Mouse (Mus musculus) adrenal gland, adult 18-20 months (tissue): Measurements from ENCODE around the gene Cabcoco1. TPM values are rescaled to one million over a fixed set of nuclear protein-coding genes. Genes with fewer than 3 reads are reported as not detected.

Source experiments
- DNase-seq, 2 experiments: peaks; one replicate each; pipeline ENCODE4 v3.0.0; 2021 to 2022; ENCODE audit warnings: low spot score in 2 of 2
- total RNA-seq, 2 experiments: library from RNA; stranded (reverse); gene quantifications; 1 replicate in 1 of 2; 2 replicates in 1 of 2; pipeline ENCODE4 v1.2.3; 2021

The Cabcoco1 gene
- total RNA-seq, 2 experiments from 2014 or later = 5.4 to 5.5 TPM

DNA sequence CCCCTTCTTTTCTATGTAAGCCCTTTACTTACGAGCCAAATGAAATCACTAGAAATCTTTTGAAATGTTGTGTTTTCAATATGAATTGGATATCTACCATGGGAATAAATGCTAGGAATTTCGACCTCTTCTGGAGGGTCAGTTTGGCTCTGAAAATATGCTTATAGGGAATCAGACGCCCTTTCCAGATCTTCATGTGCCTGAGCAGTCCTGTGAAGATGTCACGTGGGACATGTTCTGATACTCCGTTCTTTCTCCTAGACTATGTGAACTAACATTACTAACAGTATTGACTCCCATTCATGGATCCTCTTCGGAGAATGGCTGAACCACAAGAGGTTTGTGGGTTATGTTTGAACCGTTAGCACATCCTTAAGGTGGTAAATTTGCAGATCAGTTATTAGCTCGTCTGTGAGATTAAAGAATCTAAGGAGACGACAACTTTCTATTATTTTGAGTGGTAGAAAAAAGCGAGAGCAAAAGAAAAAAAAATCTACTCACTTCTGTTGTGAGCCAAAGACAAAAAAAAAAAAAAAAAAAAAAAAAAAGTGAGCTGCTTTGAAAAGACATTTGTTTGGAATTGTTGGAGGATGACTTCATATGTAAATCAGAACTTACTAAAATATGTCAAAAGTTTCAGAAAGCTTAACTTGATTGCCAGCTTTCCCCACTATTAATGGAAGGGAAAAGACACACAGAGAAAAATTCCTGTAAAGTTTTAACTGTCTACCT, 99.6 kb downstream of the Cabcoco1 start:
- DNase-seq = no peak

DNA sequence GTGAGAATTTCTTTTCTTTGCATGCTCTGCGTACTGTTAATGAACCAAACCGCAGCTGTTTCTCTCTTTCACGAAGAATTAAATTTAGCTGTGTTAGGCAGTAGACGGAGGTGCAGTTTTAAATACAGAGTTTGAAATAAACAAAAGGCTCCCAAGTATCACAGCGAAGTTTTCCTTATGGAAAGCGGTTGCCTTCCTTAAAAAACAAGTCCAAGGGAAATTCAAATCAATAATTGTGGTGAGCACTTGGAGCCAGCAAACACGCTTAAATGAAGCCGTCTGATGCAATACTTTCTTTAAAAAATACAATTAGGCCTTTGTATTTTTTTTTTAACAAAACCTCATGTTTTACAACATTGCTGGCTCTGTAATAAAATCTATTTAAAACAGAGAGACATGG, 101.2 kb downstream of the Cabcoco1 start:
- no peak for DNase-seq

DNA sequence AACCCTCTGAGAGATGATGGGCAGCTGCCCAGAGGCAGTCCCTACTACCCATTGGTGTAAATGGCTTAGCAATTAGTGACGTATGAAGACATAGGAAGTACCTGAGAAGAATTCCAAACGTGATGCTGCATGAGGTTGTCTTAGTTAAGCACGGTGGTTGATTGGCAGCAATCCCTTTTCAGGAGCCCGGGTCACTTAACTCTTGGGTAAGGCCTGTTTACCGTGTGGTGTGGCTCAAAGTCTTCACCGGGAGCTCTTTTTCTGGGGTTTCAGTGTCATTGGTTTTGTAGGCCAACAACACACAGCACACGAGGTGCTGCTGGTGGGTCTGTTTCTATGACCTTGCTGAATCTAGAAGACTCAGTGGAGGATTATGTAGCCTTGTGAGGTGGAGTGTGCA, 105.9 kb downstream of the Cabcoco1 start:
- DNase-seq = no peak

DNA sequence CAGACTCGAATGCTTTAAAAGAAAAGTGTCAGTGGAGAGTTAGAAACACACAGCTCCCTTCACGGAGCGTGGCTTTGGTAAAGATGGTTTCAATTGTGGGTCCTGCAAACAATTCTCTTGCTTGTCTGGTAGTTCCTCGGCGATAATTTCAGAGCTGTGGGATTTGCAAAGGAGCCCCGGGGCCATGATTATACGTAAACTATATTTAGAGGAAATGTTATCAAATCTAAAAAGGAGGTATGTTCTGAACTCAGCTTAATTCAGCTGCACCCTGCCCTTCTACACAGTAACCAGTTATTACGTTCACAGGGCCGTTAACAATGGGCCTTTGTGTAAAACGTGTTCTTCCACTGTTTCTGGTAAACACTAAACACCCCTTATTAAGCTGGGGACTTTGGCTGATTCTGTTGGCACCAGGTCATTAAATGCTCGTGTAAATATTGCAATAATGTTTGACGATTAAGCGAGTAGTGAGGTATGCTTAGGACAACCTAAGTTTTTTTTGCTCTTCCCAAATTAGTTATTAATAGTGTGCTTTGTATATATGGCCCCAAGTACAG, 106.6 kb downstream of the Cabcoco1 start:
- DNase-seq = no peak

DNA sequence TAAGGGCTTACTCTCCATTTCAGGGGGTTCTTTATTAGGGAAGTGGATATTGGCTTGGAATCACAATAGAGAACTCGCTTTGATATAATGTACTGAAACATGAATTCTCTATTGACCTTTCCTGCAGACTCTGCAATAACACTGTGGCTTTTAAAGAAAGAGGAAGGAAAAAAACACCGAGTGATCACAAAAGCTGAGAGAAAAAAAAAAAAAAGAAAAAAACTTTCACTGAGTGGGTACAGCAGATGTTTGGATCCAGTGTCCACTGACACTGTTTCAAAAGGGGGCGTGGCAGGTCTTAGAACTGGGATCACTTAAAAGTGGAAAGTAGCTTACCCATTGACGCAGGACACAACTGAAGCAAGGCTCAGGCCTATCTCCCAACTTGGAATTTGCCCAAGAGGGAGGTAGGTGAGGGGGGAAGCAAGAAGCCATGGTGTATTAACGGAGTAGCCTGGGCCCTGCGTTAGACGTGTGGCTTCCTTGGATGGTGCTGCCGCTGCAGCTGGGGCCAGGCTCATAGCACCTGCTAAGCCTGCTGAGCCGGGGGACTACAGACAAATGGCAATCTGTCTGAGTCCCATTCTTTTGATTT, 107.6 kb downstream of the Cabcoco1 start:
- DNase-seq = no peak

DNA sequence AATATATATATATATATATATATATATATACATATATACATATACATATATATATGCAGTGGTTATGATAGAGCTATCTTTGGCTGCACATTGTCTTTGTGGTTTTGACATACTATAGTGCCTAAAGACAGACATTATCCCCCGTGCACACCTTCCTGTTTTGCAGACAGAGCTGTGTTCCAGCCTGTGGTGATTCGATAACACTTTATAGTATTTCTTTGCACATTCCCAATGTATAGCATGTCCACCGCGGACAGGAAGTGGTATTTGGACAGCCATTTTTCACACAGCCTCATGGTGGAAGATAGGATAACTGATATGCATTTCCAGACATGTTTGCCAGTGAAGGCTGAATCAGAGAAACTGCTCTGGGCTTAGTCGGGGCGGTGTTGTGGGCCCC, 110.3 kb downstream of the Cabcoco1 start:
- no peak for DNase-seq

DNA sequence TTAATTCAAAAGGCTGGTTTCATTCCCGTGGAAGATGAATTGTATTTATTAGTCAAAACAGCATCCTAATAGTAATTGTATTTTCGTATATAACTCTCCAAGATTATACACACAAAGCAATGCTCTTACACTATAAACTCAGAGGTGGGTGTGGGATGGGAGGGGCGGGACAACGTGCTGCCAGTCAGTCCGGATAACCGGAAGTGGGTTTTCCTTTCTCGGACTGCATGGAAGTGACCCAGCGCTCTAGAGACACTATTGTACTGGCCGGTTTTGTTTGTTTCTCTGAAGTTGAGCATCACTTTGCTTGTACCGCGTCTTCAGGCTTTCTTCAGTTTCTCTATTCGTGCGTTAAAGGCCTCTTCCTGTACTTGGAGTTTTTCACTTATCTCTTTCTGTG, 110.8 kb downstream of the Cabcoco1 start:
- DNase-seq = no peak

DNA sequence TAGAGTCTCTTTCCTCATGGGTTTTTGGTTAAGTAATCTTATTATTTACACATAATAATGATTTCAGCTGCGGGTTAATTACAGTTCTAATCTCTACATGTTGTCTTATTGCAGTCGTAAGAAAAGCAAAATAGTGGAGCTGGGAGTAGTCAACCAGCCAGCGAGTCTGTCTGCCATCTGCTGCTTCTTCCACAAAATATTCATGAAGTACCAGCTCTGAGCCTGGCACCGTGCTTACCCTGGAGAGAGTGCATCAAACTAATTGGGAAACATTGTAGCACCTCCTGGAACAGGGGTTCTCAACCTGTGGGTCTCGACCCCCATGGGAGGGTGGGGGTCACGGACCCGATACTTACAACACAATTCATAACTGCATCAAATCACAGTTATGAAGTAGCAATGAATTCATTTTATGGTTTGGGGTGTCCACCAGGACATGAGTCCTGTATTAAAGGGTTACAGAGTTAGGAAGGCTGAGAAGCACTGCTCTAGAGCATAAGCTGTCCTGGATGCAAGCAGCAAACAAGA, 121.2 kb downstream of the Cabcoco1 start:
- no peak for DNase-seq

DNA sequence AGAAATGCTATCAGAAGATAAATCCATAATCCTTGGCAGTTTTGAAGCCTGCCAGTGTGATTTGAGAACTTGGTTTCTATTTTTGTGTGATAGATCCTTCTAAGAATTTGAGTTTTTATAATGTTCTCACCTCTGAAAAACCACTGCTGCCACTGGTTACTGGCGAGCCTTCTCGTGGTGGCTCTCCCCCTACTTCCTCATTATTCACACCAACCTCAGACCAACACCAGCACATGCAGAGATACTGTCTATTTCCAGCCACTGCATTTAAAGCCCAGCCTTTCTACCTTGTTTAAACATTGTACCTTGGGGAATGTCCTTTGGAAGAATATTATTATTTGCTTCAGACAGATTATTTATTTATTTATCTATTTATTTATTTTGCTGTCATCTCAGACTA, 121.8 kb downstream of the Cabcoco1 start:
- no peak for DNase-seq

DNA sequence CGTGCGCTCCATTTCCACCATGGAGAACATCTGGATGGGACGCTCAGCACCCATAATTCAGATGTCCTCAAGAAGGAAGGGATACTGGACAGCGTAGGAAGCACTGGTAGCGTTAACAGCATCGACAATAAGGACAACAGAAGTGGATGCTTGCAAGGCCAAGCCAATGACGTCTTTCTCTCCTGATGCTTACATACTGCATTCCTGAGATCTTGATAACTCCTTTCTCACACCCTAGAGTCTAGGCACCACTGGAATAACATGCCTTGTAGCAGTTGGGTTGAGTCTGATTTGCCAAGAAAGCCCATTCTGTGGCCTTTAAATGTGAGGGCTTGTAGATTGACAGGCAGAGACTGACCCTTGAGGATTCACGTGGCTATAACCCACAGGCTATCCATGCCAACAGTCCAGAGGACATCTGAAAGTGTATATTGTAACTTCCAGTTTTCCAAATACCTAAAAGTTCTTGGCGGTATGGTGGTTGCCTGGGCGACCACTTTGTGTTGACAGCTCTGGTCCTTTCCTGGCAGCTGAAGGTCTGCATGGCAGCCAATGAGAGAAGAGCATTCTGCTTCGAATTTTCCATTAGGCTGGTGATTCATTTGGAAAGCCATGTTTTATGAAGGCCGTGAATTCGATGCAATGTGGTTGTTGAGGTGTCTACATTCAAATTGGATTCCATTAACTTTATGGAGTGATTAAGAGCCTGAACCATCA, 124.5 kb downstream of the Cabcoco1 start:
- DNase-seq = no peak

DNA sequence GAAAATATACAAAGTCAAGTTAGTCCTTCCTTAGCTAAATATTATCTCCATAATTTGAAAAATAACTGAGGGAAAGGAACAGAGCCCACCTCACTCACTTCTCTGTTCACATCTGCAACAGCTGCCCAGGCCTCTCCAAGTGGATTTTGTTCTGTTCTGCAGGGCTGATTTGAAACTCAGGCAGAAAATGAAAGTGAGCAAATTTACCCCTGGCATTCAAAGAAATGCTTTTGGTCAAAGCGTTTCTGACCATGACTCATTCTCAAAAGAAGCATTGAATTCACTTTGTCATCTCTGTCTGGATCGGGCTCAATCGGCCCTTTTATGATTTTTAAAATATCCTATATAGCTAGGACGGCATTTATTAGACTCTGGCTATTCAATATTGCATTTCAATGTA, 135.8 kb downstream of the Cabcoco1 start:
- DNase-seq = no peak

DNA sequence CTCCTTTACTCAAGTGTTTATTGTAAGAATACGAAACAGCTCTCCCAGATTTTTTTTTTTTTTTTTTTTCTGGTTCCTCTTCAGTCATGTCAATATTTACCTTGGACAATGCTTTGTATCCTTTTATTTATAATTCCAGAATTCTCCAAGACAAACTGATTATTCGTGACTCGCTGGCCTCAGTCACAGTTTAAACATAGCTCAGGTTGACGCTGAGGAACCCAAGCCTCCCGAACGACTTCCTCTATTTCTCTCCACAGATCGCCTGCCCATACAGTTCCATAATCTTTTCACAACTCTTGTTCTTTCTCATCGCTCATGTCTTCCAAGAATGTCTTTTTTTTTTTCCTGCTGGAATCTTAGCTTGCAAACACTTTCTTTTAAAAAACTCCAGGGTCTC, 144.9 kb downstream of the Cabcoco1 start:
- no peak for DNase-seq

DNA sequence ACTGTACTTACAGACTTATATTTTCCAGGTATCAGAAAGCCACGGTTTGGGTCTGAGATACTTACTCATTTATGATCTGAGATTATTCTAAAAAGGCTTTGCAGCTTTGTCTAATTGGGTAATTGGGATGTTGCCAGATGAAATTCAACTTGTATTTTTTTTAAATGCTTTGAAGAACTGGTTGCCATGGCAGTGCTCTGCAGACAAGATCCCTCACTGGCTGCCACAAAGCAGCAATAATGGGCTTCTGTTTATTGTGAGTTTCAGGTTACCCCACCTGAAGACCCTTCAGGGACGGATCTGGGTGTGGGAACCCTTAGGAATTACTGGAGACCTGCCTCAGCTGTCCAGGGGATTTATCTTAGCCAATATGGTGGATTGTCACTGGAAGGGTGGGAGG, 145.6 kb downstream of the Cabcoco1 start:
- DNase-seq = no peak

DNA sequence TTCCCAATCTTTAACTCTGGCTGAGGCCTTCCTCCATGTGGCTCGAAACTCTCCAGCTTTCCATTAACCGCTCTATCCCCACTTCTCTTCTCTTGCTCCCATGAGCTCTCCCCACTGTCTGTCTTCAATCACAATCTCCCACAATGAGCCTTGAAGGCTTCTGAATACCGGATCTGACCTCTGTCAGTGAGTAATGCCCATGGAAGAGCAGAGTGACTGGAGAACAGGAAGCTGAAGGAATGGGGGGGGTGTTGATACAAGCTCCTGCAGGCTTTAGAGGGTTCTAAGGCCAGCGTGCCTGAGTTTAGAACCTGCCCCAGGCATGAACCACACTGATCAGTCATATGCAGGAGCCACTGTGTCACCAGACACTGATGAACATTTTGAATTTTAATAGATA, 150.1 kb downstream of the Cabcoco1 start:
- DNase-seq = no peak

DNA sequence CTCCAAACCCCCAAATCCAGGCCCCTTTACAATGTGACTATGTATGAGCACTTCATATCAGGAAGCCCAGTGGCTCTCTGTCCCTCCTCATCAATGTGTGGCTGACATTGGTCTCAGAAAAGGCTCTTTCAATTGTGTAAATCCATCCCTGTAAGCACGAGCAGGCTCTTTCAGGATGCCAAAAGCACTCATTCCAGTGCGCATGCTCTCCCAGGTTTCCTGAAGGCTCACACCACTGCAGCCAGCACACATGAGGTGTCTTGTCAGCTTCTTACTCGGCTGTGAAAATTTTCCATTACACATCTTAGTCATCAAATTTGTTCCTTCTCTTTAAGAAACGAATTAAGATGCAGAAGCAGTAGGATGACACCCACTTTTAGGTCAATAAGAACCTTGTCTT, 152.9 kb downstream of the Cabcoco1 start:
- DNase-seq = no peak

DNA sequence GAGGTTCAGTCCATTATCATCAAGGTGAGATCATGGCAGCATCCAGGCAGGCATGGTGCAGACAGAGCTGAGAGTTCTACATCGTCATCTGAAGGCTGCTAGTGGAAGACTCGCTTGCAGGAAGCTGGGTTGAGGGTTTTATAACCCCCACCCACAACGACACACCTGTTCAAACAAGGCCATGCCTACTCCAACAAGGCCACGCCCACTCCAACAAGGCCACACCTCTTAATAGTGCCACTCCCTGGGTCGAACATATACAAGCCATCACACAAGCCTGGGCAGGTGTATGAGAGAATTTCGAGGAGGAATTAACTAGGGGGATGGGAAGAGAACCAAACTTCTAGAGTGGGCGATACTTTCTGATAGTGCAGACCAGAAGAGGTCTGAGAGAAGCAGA, 153.6 kb downstream of the Cabcoco1 start:
- no peak for DNase-seq

Other genes starting within 250 kb of the Cabcoco1 start
- gene Tmem26, start 181.8 kb upstream of the Cabcoco1 start, total RNA-seq = 1 to 10 TPM; 4.6 to 5.7 TPM